Mouse (Mus musculus): ENCODE results near the gene Ifnl3. TPM values are rescaled to one million over a fixed set of nuclear protein-coding genes. Genes with fewer than 3 reads are reported as not detected.
A peak's percentile ranks its signal among the peaks of the same experiment; 100 is the strongest.
"Not testable (repeated sequence)": the region's sequence is repeated elsewhere in the genome, so short reads cannot be mapped to it uniquely, and the experiment has no call there.

Gene Ifnl3
- not detected in 2 replicates for polyA plus RNA-seq (2014; fragmentation: Nextera tagmentation; extraction: Ambion mirVana)

- not testable (repeated sequence) for H3K27ac ChIP-seq (replicated peaks; ENCODE audit: low read depth, low read length); H3K9ac ChIP-seq (replicated peaks; ENCODE audit: low read length); DNase-seq (ENCODE audit: low spot score); H3K9me3 ChIP-seq (replicated peaks; ENCODE audit: control insufficient read depth, low read length); H3K4me2 ChIP-seq (ENCODE audit: low read depth, low read length); H3K36me3 ChIP-seq (replicated peaks; ENCODE audit: control insufficient read depth, insufficient read depth, low read depth, low read length); H3K4me3 ChIP-seq (ENCODE audit: low read depth, low read length); ATAC-seq (replicated peaks; ENCODE audit: insufficient number of reproducible peaks, low FRiP score, low TSS enrichment, low read depth); H3K27me3 ChIP-seq (ENCODE audit: control insufficient read depth, insufficient read depth, low read length); H3K4me1 ChIP-seq (ENCODE audit: control insufficient read depth, insufficient read depth, low read length)
- 72% methylated on average over 5 of the region's 6 CpGs for WGBS
These were observed at the start of gene Ifnl3 for GRCm38 (mm10) chr7:28522536-28522935. Ifnl3 (plus strand) TSS chr7:28522836.

DNA sequence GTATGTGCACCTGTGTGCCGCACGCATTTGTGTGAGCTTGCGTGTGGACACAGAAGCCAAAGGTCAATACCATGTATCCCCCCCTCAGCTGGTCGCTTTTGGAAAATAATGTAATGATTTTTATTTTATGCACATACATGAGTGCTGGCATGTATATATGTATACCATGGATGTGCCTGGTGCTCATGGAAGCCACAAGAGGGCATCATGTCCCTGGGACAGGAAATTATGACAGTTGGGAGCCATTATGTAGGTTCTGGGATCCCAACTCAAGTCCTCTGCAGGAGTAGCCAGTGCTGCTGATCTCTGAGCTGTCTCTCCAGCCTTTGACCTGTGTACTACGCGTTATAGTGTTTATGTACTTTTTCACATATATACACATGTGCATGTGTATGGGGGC lies 46.4 kb upstream of the Ifnl3 start:
- Histone ChIP-seq H3K4me2 (ENCODE audit: low read depth, low read length) (no peak overlapping the region), H3K27ac (replicated peaks; ENCODE audit: low read depth, low read length) (no peak overlapping the region), H3K4me1 (ENCODE audit: control insufficient read depth, insufficient read depth, low read length) (no peaks in the 10 kb centered on the region), H3K9me3 (replicated peaks; ENCODE audit: control insufficient read depth, low read length) (no peaks in the 10 kb centered on the region), H3K27me3 (ENCODE audit: control insufficient read depth, insufficient read depth, low read length) (no peaks in the 10 kb centered on the region), H3K9ac (replicated peaks; ENCODE audit: low read length) (no peak overlapping the region), H3K36me3 (replicated peaks; ENCODE audit: control insufficient read depth, insufficient read depth, low read depth, low read length) (no peaks in the 10 kb centered on the region), H3K4me3 (ENCODE audit: low read depth, low read length) (no peak overlapping the region)
- DNase-seq (ENCODE audit: low spot score) (no peak), ATAC-seq (replicated peaks; ENCODE audit: insufficient number of reproducible peaks, low FRiP score, low TSS enrichment, low read depth) (no peak)
- 81% methylated on average over 6 of the region's 6 CpGs for WGBS

GRCm38 (mm10) chr7:28477363-28477762 lies 45.3 kb upstream of the Ifnl3 start:
- WGBS = 74% methylated on average over 5 of the region's 5 CpGs
- ATAC-seq (replicated peaks; ENCODE audit: insufficient number of reproducible peaks, low FRiP score, low TSS enrichment, low read depth) = no peak

GRCm38 (mm10) chr7:28478854-28479253 lies 43.8 kb upstream of the Ifnl3 start:
- H3K36me3 ChIP-seq (replicated peaks; ENCODE audit: control insufficient read depth, insufficient read depth, low read depth, low read length) = no peaks in the 10 kb centered on the region
- no peak overlapping the region for H3K27ac ChIP-seq (replicated peaks; ENCODE audit: low read depth, low read length)
- H3K4me1 ChIP-seq (ENCODE audit: control insufficient read depth, insufficient read depth, low read length) = no peaks in the 10 kb centered on the region
- H3K9ac ChIP-seq (replicated peaks; ENCODE audit: low read length) = no peak overlapping the region
- no peaks in the 10 kb centered on the region for H3K9me3 ChIP-seq (replicated peaks; ENCODE audit: control insufficient read depth, low read length)
- H3K4me2 ChIP-seq (ENCODE audit: low read depth, low read length) = no peak overlapping the region
- ATAC-seq (replicated peaks; ENCODE audit: insufficient number of reproducible peaks, low FRiP score, low TSS enrichment, low read depth) = no peak
- H3K27me3 ChIP-seq (ENCODE audit: control insufficient read depth, insufficient read depth, low read length) = no peaks in the 10 kb centered on the region
- 4% methylated on average over 8 of the region's 8 CpGs for WGBS
- no peak overlapping the region for H3K4me3 ChIP-seq (ENCODE audit: low read depth, low read length)
- peak; percentile 47 for DNase-seq (ENCODE audit: low spot score)

More at GRCm38 (mm10) chr7:28477363-28477762, 45.3 kb upstream of the Ifnl3 start:
- Histone ChIP-seq H3K36me3 (replicated peaks; ENCODE audit: control insufficient read depth, insufficient read depth, low read depth, low read length) (no peaks in the 10 kb centered on the region), H3K4me2 (ENCODE audit: low read depth, low read length) (no peak overlapping the region), H3K9me3 (replicated peaks; ENCODE audit: control insufficient read depth, low read length) (no peaks in the 10 kb centered on the region), H3K9ac (replicated peaks; ENCODE audit: low read length) (no peak overlapping the region), H3K4me3 (ENCODE audit: low read depth, low read length) (no peak overlapping the region), H3K27ac (replicated peaks; ENCODE audit: low read depth, low read length) (no peak overlapping the region), H3K4me1 (ENCODE audit: control insufficient read depth, insufficient read depth, low read length) (no peaks in the 10 kb centered on the region), H3K27me3 (ENCODE audit: control insufficient read depth, insufficient read depth, low read length) (no peaks in the 10 kb centered on the region)
- DNase-seq (ENCODE audit: low spot score) = no peak

- Histone ChIP-seq H3K27ac (replicated peaks; ENCODE audit: low read depth, low read length) (no peak overlapping the region), H3K4me3 (ENCODE audit: low read depth, low read length) (no peak overlapping the region), H3K4me2 (ENCODE audit: low read depth, low read length) (no peak overlapping the region), H3K9ac (replicated peaks; ENCODE audit: low read length) (no peak overlapping the region), H3K36me3 (replicated peaks; ENCODE audit: control insufficient read depth, insufficient read depth, low read depth, low read length) (no peaks in the 10 kb centered on the region), H3K27me3 (ENCODE audit: control insufficient read depth, insufficient read depth, low read length) (no peaks in the 10 kb centered on the region), H3K9me3 (replicated peaks; ENCODE audit: control insufficient read depth, low read length) (no peaks in the 10 kb centered on the region), H3K4me1 (ENCODE audit: control insufficient read depth, insufficient read depth, low read length) (peaks cover under 1% of the 10 kb centered on the region)
- ATAC-seq (replicated peaks; ENCODE audit: insufficient number of reproducible peaks, low FRiP score, low TSS enrichment, low read depth) (no peak), DNase-seq (ENCODE audit: low spot score) (no peak)
- WGBS = 80% methylated on average over 11 of the region's 11 CpGs
These were observed 39.8 kb upstream of the Ifnl3 start for GRCm38 (mm10) chr7:28482854-28483253.

GRCm38 (mm10) chr7:28484192-28484591 lies 38.4 kb upstream of the Ifnl3 start:
- DNase-seq (ENCODE audit: low spot score) (no peak), ATAC-seq (replicated peaks; ENCODE audit: insufficient number of reproducible peaks, low FRiP score, low TSS enrichment, low read depth) (no peak)
- no peaks in the 10 kb centered on the region for H3K36me3 ChIP-seq (replicated peaks; ENCODE audit: control insufficient read depth, insufficient read depth, low read depth, low read length)
- peaks cover 3% of the 10 kb centered on the region for H3K4me1 ChIP-seq (ENCODE audit: control insufficient read depth, insufficient read depth, low read length)
- 32% methylated on average over 4 of the region's 4 CpGs for WGBS
- no peak overlapping the region for H3K4me3 ChIP-seq (ENCODE audit: low read depth, low read length)
- H3K9ac ChIP-seq (replicated peaks; ENCODE audit: low read length) = no peak overlapping the region
- no peak overlapping the region for H3K4me2 ChIP-seq (ENCODE audit: low read depth, low read length)
- H3K27ac ChIP-seq (replicated peaks; ENCODE audit: low read depth, low read length) = no peak overlapping the region
- H3K9me3 ChIP-seq (replicated peaks; ENCODE audit: control insufficient read depth, low read length) = no peaks in the 10 kb centered on the region
- no peaks in the 10 kb centered on the region for H3K27me3 ChIP-seq (ENCODE audit: control insufficient read depth, insufficient read depth, low read length)

DNA sequence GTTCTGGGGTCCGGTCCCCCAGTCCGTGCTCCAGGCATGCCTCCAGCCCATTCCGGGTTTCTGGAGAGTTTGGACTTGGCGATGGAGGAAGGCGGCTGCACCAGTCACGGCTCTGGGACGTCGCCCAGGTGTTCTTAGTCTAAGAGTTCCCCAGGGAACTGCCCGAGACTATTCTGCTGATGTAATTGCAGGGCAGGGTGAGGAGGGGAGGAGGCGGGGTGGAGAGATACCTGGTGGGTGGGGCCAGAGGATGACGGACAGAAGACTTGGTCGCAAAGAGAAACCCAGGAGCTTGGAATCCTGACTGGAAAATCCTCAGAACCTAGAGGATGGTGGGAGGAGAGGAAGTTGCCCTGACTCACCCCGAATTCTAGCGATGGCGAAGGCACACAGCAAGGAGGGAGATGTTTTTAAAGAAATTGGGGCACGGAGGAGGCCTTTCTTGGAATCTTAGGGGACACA lies 34.6 kb upstream of the Ifnl3 start:
- Histone ChIP-seq H3K27ac (replicated peaks; ENCODE audit: low read depth, low read length) (no peak overlapping the region), H3K4me2 (ENCODE audit: low read depth, low read length) (peak overlapping the region; percentile 33), H3K9ac (replicated peaks; ENCODE audit: low read length) (0 out of 2 replicates have a peak overlapping the region, but pooled peaks have one; percentile 19), H3K27me3 (ENCODE audit: control insufficient read depth, insufficient read depth, low read length) (no peaks in the 10 kb centered on the region), H3K9me3 (replicated peaks; ENCODE audit: control insufficient read depth, low read length) (no peaks in the 10 kb centered on the region), H3K4me3 (ENCODE audit: low read depth, low read length) (0 out of 2 replicates have a peak overlapping the region, but pooled peaks have one; percentile 17), H3K4me1 (ENCODE audit: control insufficient read depth, insufficient read depth, low read length) (peaks cover 3% of the 10 kb centered on the region), H3K36me3 (replicated peaks; ENCODE audit: control insufficient read depth, insufficient read depth, low read depth, low read length) (no peaks in the 10 kb centered on the region)
- DNase-seq (ENCODE audit: low spot score) (peak; percentile 58), ATAC-seq (replicated peaks; ENCODE audit: insufficient number of reproducible peaks, low FRiP score, low TSS enrichment, low read depth) (no peak)
- 3% methylated on average over 16 of the region's 16 CpGs for WGBS

DNA sequence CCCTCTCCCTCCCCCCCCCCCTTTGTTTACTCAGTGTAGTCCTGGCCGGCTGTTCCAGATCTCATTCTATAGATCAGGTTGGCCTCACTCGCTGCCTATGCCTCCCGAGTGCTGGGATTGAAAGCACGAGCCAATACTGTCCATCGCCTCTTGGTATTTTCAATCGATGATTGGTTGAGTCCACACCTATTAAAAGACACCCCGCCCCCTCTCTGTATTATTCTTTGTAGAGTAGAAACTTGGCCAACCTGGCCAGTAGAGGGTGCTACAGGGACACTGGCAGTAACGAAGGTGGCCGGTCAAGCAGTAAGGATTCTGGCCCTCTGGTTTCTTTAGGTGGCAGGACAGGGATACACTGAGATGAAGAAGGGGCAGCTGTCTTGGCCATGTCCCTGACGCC lies 32.2 kb upstream of the Ifnl3 start:
- DNase-seq (ENCODE audit: low spot score) = peak; percentile 70
- no peaks in the 10 kb centered on the region for H3K9me3 ChIP-seq (replicated peaks; ENCODE audit: control insufficient read depth, low read length)
- no peaks in the 10 kb centered on the region for H3K36me3 ChIP-seq (replicated peaks; ENCODE audit: control insufficient read depth, insufficient read depth, low read depth, low read length)
- WGBS = 2% methylated on average over 10 of the region's 10 CpGs
- no peaks in the 10 kb centered on the region for H3K27me3 ChIP-seq (ENCODE audit: control insufficient read depth, insufficient read depth, low read length)
- peaks cover 3% of the 10 kb centered on the region for H3K4me1 ChIP-seq (ENCODE audit: control insufficient read depth, insufficient read depth, low read length)
- no peak for ATAC-seq (replicated peaks; ENCODE audit: insufficient number of reproducible peaks, low FRiP score, low TSS enrichment, low read depth)
- H3K4me2 ChIP-seq (ENCODE audit: low read depth, low read length) = no peak overlapping the region
- H3K9ac ChIP-seq (replicated peaks; ENCODE audit: low read length) = no peak overlapping the region
- no peak overlapping the region for H3K4me3 ChIP-seq (ENCODE audit: low read depth, low read length)
- no peak overlapping the region for H3K27ac ChIP-seq (replicated peaks; ENCODE audit: low read depth, low read length)

Measured in embryonic facial prominence, embryonic 11.5 days (tissue).